Mouse (Mus musculus): Measurements from ENCODE around the gene Erlin1. TPM values are rescaled to one million over a fixed set of nuclear protein-coding genes. Genes with fewer than 3 reads are reported as not detected.

Gene Erlin1
- polyA plus RNA-seq, 1 experiment from 2014 or later: 16.3 TPM

DNA sequence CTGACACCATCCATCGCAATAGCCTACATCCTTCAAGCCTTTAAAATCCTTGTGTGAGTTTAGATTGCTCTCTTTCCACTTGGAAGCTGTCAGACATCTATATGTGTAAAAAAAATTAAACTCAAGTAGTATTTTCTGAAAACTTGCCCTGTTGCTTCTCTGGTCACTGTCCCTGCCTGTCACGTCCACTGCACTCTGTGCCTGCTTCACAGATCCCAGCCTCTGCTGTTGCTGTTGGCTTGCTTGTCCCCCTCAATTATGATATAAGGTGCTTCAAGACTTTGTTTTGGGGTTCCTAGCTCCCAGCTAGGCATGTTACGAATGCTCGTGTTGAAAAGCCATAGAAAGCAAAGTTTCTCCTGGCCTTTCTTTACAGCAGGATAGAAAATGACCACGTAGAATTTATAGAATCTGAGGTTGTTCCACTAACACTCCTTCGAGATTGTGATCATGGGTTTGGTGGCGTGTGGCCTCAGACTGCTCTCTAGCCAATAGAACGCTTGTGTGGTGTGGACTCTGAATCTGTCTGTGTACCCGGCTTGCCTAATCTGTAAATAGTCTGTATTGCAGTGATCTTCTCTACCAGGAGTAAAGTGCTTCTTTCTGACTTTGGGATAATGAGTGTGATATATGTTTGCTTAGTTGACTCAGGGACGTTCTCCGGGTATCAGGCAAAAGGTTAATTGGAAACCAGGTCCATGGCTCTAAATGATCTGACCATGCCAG lies 70.6 kb downstream of the Erlin1 start:
- no peaks in the 10 kb centered on the region for H3K36me3 ChIP-seq (ENCODE audit: control insufficient read depth, insufficient read depth, low read length)
- no peaks in the 10 kb centered on the region for H3K9me3 ChIP-seq (ENCODE audit: control insufficient read depth, low read length)
- no peak overlapping the region for H3K27ac ChIP-seq (replicated peaks; ENCODE audit: low read depth, low read length)
- no peak overlapping the region for H3K9ac ChIP-seq (replicated peaks; ENCODE audit: low read length)
- H3K4me2 ChIP-seq (ENCODE audit: low read length): no peak overlapping the region
- ATAC-seq (ENCODE audit: low FRiP score, low TSS enrichment): no peak
- H3K27me3 ChIP-seq (ENCODE audit: control insufficient read depth, insufficient read depth, low read length): no peaks in the 10 kb centered on the region
- 91% methylated on average over 11 of the region's 11 CpGs for WGBS
- no peaks in the 10 kb centered on the region for H3K4me1 ChIP-seq (ENCODE audit: control insufficient read depth, insufficient read depth, low read length)
- H3K4me3 ChIP-seq (replicated peaks; ENCODE audit: low read depth, low read length): no peak overlapping the region
- DNase-seq: no peak

DNA sequence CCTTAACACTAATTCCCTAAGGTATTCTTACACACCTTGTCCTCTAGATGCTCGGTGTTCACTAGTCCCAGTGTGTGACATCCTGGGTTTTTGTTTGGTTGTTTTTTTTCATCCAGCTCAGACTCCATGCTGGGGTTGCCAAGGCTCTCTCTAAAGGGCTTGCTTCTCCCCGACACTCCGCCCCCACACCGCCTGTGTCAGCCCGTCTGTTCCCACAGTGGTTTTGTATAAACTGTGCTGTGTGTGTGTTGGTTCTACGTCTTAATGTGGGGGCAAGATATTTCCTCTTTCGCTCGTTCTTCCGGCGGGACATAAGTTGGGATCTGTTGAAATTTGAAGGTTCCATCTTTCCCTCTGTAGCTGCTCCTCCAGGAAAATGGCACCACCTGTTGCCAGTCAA lies 71.5 kb downstream of the Erlin1 start:
- Histone ChIP-seq H3K27me3 (ENCODE audit: control insufficient read depth, insufficient read depth, low read length) (no peaks in the 10 kb centered on the region), H3K4me2 (ENCODE audit: low read length) (no peak overlapping the region), H3K9me3 (ENCODE audit: control insufficient read depth, low read length) (no peaks in the 10 kb centered on the region), H3K27ac (replicated peaks; ENCODE audit: low read depth, low read length) (no peak overlapping the region), H3K4me1 (ENCODE audit: control insufficient read depth, insufficient read depth, low read length) (no peaks in the 10 kb centered on the region), H3K9ac (replicated peaks; ENCODE audit: low read length) (no peak overlapping the region), H3K4me3 (replicated peaks; ENCODE audit: low read depth, low read length) (no peak overlapping the region), H3K36me3 (ENCODE audit: control insufficient read depth, insufficient read depth, low read length) (no peaks in the 10 kb centered on the region)
- WGBS: 86% methylated on average over 10 of the region's 10 CpGs
- ATAC-seq (ENCODE audit: low FRiP score, low TSS enrichment) (no peak), DNase-seq (no peak)

DNA sequence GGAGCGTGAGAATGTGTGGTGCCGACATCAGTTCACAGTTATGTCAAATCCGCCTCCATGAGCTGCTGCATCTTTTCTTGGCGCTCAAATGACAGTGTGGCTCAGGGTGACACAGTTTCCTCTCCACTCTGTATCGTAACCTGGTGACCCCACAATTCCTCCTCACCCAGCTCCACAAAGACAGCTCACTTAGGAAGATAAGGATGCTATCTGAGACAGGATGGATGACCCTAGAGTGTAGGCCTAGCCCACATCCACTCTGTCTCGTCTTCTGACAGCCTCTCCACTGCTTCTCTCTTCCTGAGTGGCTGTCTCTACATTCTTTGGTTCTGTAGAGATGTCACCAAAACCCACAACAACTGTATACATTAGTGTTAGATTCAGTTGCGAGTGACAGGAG lies 74.2 kb downstream of the Erlin1 start:
- ATAC-seq (ENCODE audit: low FRiP score, low TSS enrichment) (no peak), DNase-seq (no peak)
- no peak overlapping the region for H3K27ac ChIP-seq (replicated peaks; ENCODE audit: low read depth, low read length)
- no peaks in the 10 kb centered on the region for H3K27me3 ChIP-seq (ENCODE audit: control insufficient read depth, insufficient read depth, low read length)
- H3K4me3 ChIP-seq (replicated peaks; ENCODE audit: low read depth, low read length): no peak overlapping the region
- WGBS: 88% methylated on average over 7 of the region's 7 CpGs
- H3K4me2 ChIP-seq (ENCODE audit: low read length): no peak overlapping the region
- no peaks in the 10 kb centered on the region for H3K9me3 ChIP-seq (ENCODE audit: control insufficient read depth, low read length)
- H3K9ac ChIP-seq (replicated peaks; ENCODE audit: low read length): no peak overlapping the region
- H3K36me3 ChIP-seq (ENCODE audit: control insufficient read depth, insufficient read depth, low read length): no peaks in the 10 kb centered on the region
- H3K4me1 ChIP-seq (ENCODE audit: control insufficient read depth, insufficient read depth, low read length): no peaks in the 10 kb centered on the region

DNA sequence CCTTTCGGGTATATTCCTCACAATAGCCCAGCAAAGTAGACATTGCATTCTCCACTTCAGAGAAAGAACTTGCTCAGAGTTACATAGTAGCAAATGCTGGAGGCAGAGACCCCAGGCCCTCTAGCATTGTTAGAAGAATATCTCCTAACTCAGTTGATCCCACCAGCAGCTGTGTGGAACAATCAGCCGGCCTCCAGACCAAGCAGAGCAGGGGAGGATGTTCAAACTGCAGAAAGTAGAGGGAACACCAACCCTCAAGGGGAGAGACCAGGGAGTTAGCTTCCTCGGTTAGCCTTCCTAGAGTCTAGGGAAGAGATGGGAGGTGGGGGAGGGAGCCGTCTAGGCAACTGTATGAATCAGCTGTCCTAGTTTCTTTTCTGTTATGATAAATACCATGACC lies 77.1 kb downstream of the Erlin1 start:
- H3K9me3 ChIP-seq (ENCODE audit: control insufficient read depth, low read length): no peaks in the 10 kb centered on the region
- ATAC-seq (ENCODE audit: low FRiP score, low TSS enrichment): no peak
- H3K27ac ChIP-seq (replicated peaks; ENCODE audit: low read depth, low read length): no peak overlapping the region
- no peaks in the 10 kb centered on the region for H3K27me3 ChIP-seq (ENCODE audit: control insufficient read depth, insufficient read depth, low read length)
- no peaks in the 10 kb centered on the region for H3K4me1 ChIP-seq (ENCODE audit: control insufficient read depth, insufficient read depth, low read length)
- H3K4me3 ChIP-seq (replicated peaks; ENCODE audit: low read depth, low read length): no peak overlapping the region
- H3K4me2 ChIP-seq (ENCODE audit: low read length): no peak overlapping the region
- WGBS: 71% methylated on average over 4 of the region's 4 CpGs
- no peaks in the 10 kb centered on the region for H3K36me3 ChIP-seq (ENCODE audit: control insufficient read depth, insufficient read depth, low read length)
- H3K9ac ChIP-seq (replicated peaks; ENCODE audit: low read length): no peak overlapping the region
- no peak for DNase-seq

GRCm38 (mm10) chr19:43990362-43990761 lies 79.2 kb downstream of the Erlin1 start:
- Histone ChIP-seq H3K36me3 (ENCODE audit: control insufficient read depth, insufficient read depth, low read length) (no peaks in the 10 kb centered on the region), H3K4me2 (ENCODE audit: low read length) (no peak overlapping the region), H3K4me1 (ENCODE audit: control insufficient read depth, insufficient read depth, low read length) (no peaks in the 10 kb centered on the region), H3K27ac (replicated peaks; ENCODE audit: low read depth, low read length) (no peak overlapping the region), H3K4me3 (replicated peaks; ENCODE audit: low read depth, low read length) (no peak overlapping the region), H3K27me3 (ENCODE audit: control insufficient read depth, insufficient read depth, low read length) (no peaks in the 10 kb centered on the region), H3K9me3 (ENCODE audit: control insufficient read depth, low read length) (no peaks in the 10 kb centered on the region), H3K9ac (replicated peaks; ENCODE audit: low read length) (no peak overlapping the region)
- WGBS: 80% methylated on average over 8 of the region's 8 CpGs
- no peak for ATAC-seq (ENCODE audit: low FRiP score, low TSS enrichment)
- DNase-seq: no peak

GRCm38 (mm10) chr19:43986069-43986794 lies 83.4 kb downstream of the Erlin1 start, which contains the start of gene Cpn1:
TSS of gene Cpn1 (minus strand) at chr19:43986556.
- H3K27ac ChIP-seq (replicated peaks; ENCODE audit: low read depth, low read length): no peak within 1 kb of the TSS
- H3K36me3 ChIP-seq (ENCODE audit: control insufficient read depth, insufficient read depth, low read length): no peaks in the 10 kb centered on the region
- ATAC-seq (ENCODE audit: low FRiP score, low TSS enrichment) (no peak), DNase-seq (no peak)
- no peaks in the 10 kb centered on the region for H3K27me3 ChIP-seq (ENCODE audit: control insufficient read depth, insufficient read depth, low read length)
- no peaks in the 10 kb centered on the region for H3K9me3 ChIP-seq (ENCODE audit: control insufficient read depth, low read length)
- no peak within 1 kb of the TSS for H3K4me3 ChIP-seq (replicated peaks; ENCODE audit: low read depth, low read length)
- H3K9ac ChIP-seq (replicated peaks; ENCODE audit: low read length): no peak within 1 kb of the TSS
- peak within 1 kb of the TSS; percentile 33 for H3K4me2 ChIP-seq (ENCODE audit: low read length)
- H3K4me1 ChIP-seq (ENCODE audit: control insufficient read depth, insufficient read depth, low read length): no peaks in the 10 kb centered on the region
- WGBS: 17% methylated on average over 30 of the region's 30 CpGs

Other genes with a start within 250 kb of the Erlin1 start
- 7.2 and 8.6 TPM in 2 replicates for gene Dnmbp, start 129.6 kb downstream of the Erlin1 start, polyA plus RNA-seq (2014; fragmentation: Nextera tagmentation; extraction: Ambion mirVana)
- 0.12 and 0.19 TPM in 2 replicates for gene Cpn1, start 83.2 kb downstream of the Erlin1 start, polyA plus RNA-seq (2014; fragmentation: Nextera tagmentation; extraction: Ambion mirVana)
- gene Cyp2c23, start 40.6 kb downstream of the Erlin1 start, polyA plus RNA-seq (2014; fragmentation: Nextera tagmentation; extraction: Ambion mirVana): not detected in 2 replicates
- gene Chuk, start 37.7 kb upstream of the Erlin1 start, polyA plus RNA-seq (2014; fragmentation: Nextera tagmentation; extraction: Ambion mirVana): 59.2 and 60.1 TPM in 2 replicates
- gene Cwf19l1, start 66.1 kb upstream of the Erlin1 start, polyA plus RNA-seq (2014; fragmentation: Nextera tagmentation; extraction: Ambion mirVana): 31.2 and 38.4 TPM in 2 replicates
- gene Bloc1s2, start 76.7 kb upstream of the Erlin1 start, polyA plus RNA-seq (2014; fragmentation: Nextera tagmentation; extraction: Ambion mirVana): 166 and 176 TPM in 2 replicates
- not detected in 2 replicates for gene Pkd2l1, start 122.7 kb upstream of the Erlin1 start, polyA plus RNA-seq (2014; fragmentation: Nextera tagmentation; extraction: Ambion mirVana)
- 4.4 and 4.5 TPM in 2 replicates for gene Scd3, start 133.5 kb upstream of the Erlin1 start, polyA plus RNA-seq (2014; fragmentation: Nextera tagmentation; extraction: Ambion mirVana)
- 194 and 281 TPM in 2 replicates for gene Scd2, start 223.9 kb upstream of the Erlin1 start, polyA plus RNA-seq (2014; fragmentation: Nextera tagmentation; extraction: Ambion mirVana)